Mouse (Mus musculus) ES-Bruce4 (cell line): Measurements from ENCODE around the gene Gm49486.

Experiments
- CTCF ChIP-seq: IDR thresholded peaks from one replicate; pipeline ENCODE4 v1.8.1; 2011; ENCODE audit warnings: low read depth, low read length
- EP300 ChIP-seq: IDR thresholded peaks from 2 replicates; pipeline ENCODE4 v1.6.1; 2011; ENCODE audit warnings: low read depth, low read length; ENCODE audit not compliant: insufficient read depth
- POLR2A ChIP-seq: IDR thresholded peaks from one replicate; pipeline ENCODE4 v1.8.1; 2011; ENCODE audit warnings: low read length; ENCODE audit not compliant: insufficient read depth

DNA sequence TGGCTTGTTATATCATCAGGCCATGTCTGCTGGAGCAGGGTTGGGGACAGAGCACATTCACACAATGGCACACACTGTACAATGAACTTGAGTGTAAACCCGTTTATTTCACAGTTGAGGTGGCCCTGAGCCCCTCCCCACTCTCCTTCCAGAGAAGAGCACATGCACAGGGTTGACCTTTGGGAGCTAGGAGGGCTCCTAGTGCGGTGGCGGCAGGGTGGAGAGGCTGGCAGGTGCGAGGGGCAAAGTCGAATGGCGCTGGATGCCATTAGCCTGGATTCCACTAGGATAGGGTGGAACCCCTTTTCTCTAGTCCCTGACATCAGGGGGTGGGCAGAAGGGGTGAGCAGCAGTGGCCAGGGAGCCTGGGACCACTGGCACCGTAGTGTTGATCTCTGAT, 57.0 kb downstream of the Gm49486 start:
- no peak for TF ChIP-seq CTCF
- no peak for TF ChIP-seq POLR2A
- TF ChIP-seq EP300, result no peak
